Mouse (Mus musculus) CD8-positive naive resting alpha-beta T cell, adult 2 months (primary cell): ENCODE data around the gene Tbx21.

Source experiments
- DNase-seq, 2 experiments: peaks; one replicate each; pipeline ENCODE4 v3.0.0; 2022; ENCODE audit warnings: low read depth in 2 of 2, low spot score in 2 of 2

Tbx21 gene

GRCm38 (mm10) chr11:97084821-97085505 lies 30.2 kb downstream of the Tbx21 start:
- no peak for DNase-seq

GRCm38 (mm10) chr11:97083401-97084140 lies 31.6 kb downstream of the Tbx21 start:
- no peak for DNase-seq

- peak; percentile 34 to 53 for DNase-seq
These were observed 32.2 kb downstream of the Tbx21 start for GRCm38 (mm10) chr11:97082977-97083376.

- DNase-seq, result no peak
These were observed 34.8 kb downstream of the Tbx21 start for GRCm38 (mm10) chr11:97080291-97080690.

- DNase-seq, result no peak
These were observed 36.4 kb downstream of the Tbx21 start for GRCm38 (mm10) chr11:97078751-97079150.

- no peak for DNase-seq
These were observed 40.9 kb downstream of the Tbx21 start for GRCm38 (mm10) chr11:97074235-97074634.

GRCm38 (mm10) chr11:97072533-97072932 lies 42.6 kb downstream of the Tbx21 start:
- peak in 1 of 2 experiments; percentile 31 for DNase-seq

GRCm38 (mm10) chr11:97071129-97071528 lies 44.0 kb downstream of the Tbx21 start:
- no peak for DNase-seq

GRCm38 (mm10) chr11:97069770-97070169 lies 45.4 kb downstream of the Tbx21 start:
- DNase-seq, result no peak

GRCm38 (mm10) chr11:97069333-97069732 lies 45.8 kb downstream of the Tbx21 start:
- no peak for DNase-seq

- DNase-seq, result no peak
These were observed 48.3 kb downstream of the Tbx21 start for GRCm38 (mm10) chr11:97066656-97067360.

- no peak for DNase-seq
These were observed 49.4 kb downstream of the Tbx21 start for GRCm38 (mm10) chr11:97065538-97066295.

- no peak for DNase-seq
These were observed 51.2 kb downstream of the Tbx21 start for GRCm38 (mm10) chr11:97063921-97064295.

GRCm38 (mm10) chr11:97063274-97063920 lies 51.7 kb downstream of the Tbx21 start:
- no peak for DNase-seq

GRCm38 (mm10) chr11:97052219-97052646 lies 62.9 kb downstream of the Tbx21 start:
- no peak for DNase-seq

GRCm38 (mm10) chr11:97050944-97051586 lies 64.1 kb downstream of the Tbx21 start:
- DNase-seq, result no peak

GRCm38 (mm10) chr11:97050216-97050943 lies 64.8 kb downstream of the Tbx21 start, which contains the start of gene Osbpl7:
Gene Osbpl7 (plus strand): TSS chr11:97050628.
- DNase-seq, result peak; percentile 58 to 64

GRCm38 (mm10) chr11:97049492-97050085 lies 65.5 kb downstream of the Tbx21 start:
- no peak for DNase-seq

GRCm38 (mm10) chr11:97048090-97048650 lies 67.0 kb downstream of the Tbx21 start:
- DNase-seq, result no peak
